Mouse (Mus musculus) liver, embryonic 16.5 days (tissue): ENCODE data around the gene Dnm3. TPM values are rescaled to one million over a fixed set of nuclear protein-coding genes. Genes with fewer than 3 reads are reported as not detected.

Experiments
- ATAC-seq: fragments of 200-750 bp; cut with Nextera tagmentation; 2 replicates; pipeline ENCODE4 v1.8.0; 2017; ENCODE audit warnings: low read depth, mild to moderate bottlenecking, moderate number of reproducible peaks, moderate library complexity
- H3K27ac ChIP-seq: fragments of 300-500 bp; sonication (generic); 2 replicates; pipeline ENCODE4 v1.5.1; 2014; ENCODE audit warnings: mild to moderate bottlenecking, low read length
- H3K27me3 ChIP-seq: fragments of 300-500 bp; sonication (generic); 2 replicates; pipeline ENCODE4 v1.6.1; 2014; ENCODE audit warnings: low read depth, low read length, mixed read lengths; ENCODE audit not compliant: control insufficient read depth, insufficient read depth
- H3K36me3 ChIP-seq: fragments of 300-500 bp; sonication (generic); 2 replicates; pipeline ENCODE4 v1.6.1; 2014; ENCODE audit warnings: mild to moderate bottlenecking; ENCODE audit not compliant: control insufficient read depth, insufficient read depth
- H3K4me1 ChIP-seq: fragments of 300-500 bp; sonication (generic); 2 replicates; pipeline ENCODE4 v1.6.1; 2014; ENCODE audit warnings: low read depth, low read length, mixed read lengths; ENCODE audit not compliant: control insufficient read depth
- H3K4me2 ChIP-seq: fragments of 300-500 bp; sonication (generic); 2 replicates; pipeline ENCODE4 v1.6.1; 2014; ENCODE audit warnings: low read depth, low read length, mixed read lengths
- H3K4me3 ChIP-seq: fragments of 300-500 bp; sonication (generic); 2 replicates; pipeline ENCODE4 v1.5.1; 2014; ENCODE audit warnings: low read depth, mild to moderate bottlenecking, low read length
- H3K9ac ChIP-seq: fragments of 300-500 bp; sonication (generic); 2 replicates; pipeline ENCODE4 v1.6.1; 2014; ENCODE audit warnings: low read depth, low read length
- H3K9me3 ChIP-seq: fragments of 300-500 bp; sonication (generic); replicated peaks from 2 replicates; pipeline ENCODE4 v1.6.1; 2016; ENCODE audit warnings: low read length; ENCODE audit not compliant: control insufficient read depth
- WGBS: fragments of 180-500 bp; shearing (Covaris S2); extraction: QIAGEN DNeasy Blood & Tissue Kit; methylation state at CpG from one replicate; pipeline ENCODE4 v1.1.7; 2014; ENCODE audit not compliant: insufficient replicate concordance; 5-methylcytosine and 5-hydroxymethylcytosine counted together
- polyA plus RNA-seq: library from polyadenylated mRNA; unstranded; fragments of >200 nt; fragmentation: Nextera tagmentation; extraction: Ambion mirVana; gene quantifications from 2 replicates; pipeline ENCODE4 v1.2.1, GENCODE M21; 2015

Gene Dnm3
- polyA plus RNA-seq, 1 experiment from 2014 or later, result 1.5 TPM

GRCm38 (mm10) chr1:162181187-162181975, 296.5 kb downstream of the Dnm3 start:
- Histone ChIP-seq H3K9ac (no peak overlapping the region), H3K36me3 (no peaks in the 10 kb centered on the region), H3K4me1 (no peaks in the 10 kb centered on the region), H3K27ac (no peak overlapping the region), H3K4me2 (no peak overlapping the region), H3K27me3 (no peaks in the 10 kb centered on the region), H3K9me3 (no peaks in the 10 kb centered on the region), H3K4me3 (no peak overlapping the region)
- WGBS, result 45% methylated on average over 7 of the region's 7 CpGs
- no peak for ATAC-seq

- Histone ChIP-seq H3K9ac (no peak overlapping the region), H3K36me3 (no peaks in the 10 kb centered on the region), H3K4me1 (no peaks in the 10 kb centered on the region), H3K27me3 (no peaks in the 10 kb centered on the region), H3K9me3 (no peaks in the 10 kb centered on the region), H3K27ac (no peak overlapping the region), H3K4me3 (no peak overlapping the region), H3K4me2 (no peak overlapping the region)
- 58% methylated on average over 7 of the region's 7 CpGs for WGBS
- no peak for ATAC-seq
Measured at GRCm38 (mm10) chr1:162180451-162180850, 297.4 kb downstream of the Dnm3 start.

GRCm38 (mm10) chr1:162179401-162179800, 298.4 kb downstream of the Dnm3 start:
- Histone ChIP-seq H3K4me2 (no peak overlapping the region), H3K4me1 (no peaks in the 10 kb centered on the region), H3K9ac (no peak overlapping the region), H3K27ac (no peak overlapping the region), H3K4me3 (no peak overlapping the region), H3K27me3 (no peaks in the 10 kb centered on the region), H3K36me3 (no peaks in the 10 kb centered on the region), H3K9me3 (no peaks in the 10 kb centered on the region)
- no peak for ATAC-seq
- WGBS, result 62% methylated on average over 4 of the region's 4 CpGs

- no peak overlapping the region for H3K4me2 ChIP-seq
- H3K36me3 ChIP-seq, result no peaks in the 10 kb centered on the region
- H3K27ac ChIP-seq, result no peak overlapping the region
- H3K4me1 ChIP-seq, result no peaks in the 10 kb centered on the region
- no peaks in the 10 kb centered on the region for H3K27me3 ChIP-seq
- H3K9ac ChIP-seq, result no peak overlapping the region
- WGBS, result 62% methylated on average over 6 of the region's 6 CpGs
- H3K4me3 ChIP-seq, result no peak overlapping the region
- ATAC-seq, result no peak
- no peaks in the 10 kb centered on the region for H3K9me3 ChIP-seq
Measured at GRCm38 (mm10) chr1:162172806-162173205, 305.0 kb downstream of the Dnm3 start.

- Histone ChIP-seq H3K4me1 (no peaks in the 10 kb centered on the region), H3K9ac (no peak overlapping the region), H3K27me3 (no peaks in the 10 kb centered on the region), H3K27ac (no peak overlapping the region), H3K9me3 (no peaks in the 10 kb centered on the region), H3K36me3 (no peaks in the 10 kb centered on the region), H3K4me3 (no peak overlapping the region), H3K4me2 (no peak overlapping the region)
- 63% methylated on average over 7 of the region's 7 CpGs for WGBS
- ATAC-seq, result no peak
Measured at GRCm38 (mm10) chr1:162163687-162164484, 313.9 kb downstream of the Dnm3 start.

- Histone ChIP-seq H3K36me3 (no peaks in the 10 kb centered on the region), H3K27me3 (no peaks in the 10 kb centered on the region), H3K4me2 (no peak overlapping the region), H3K4me1 (no peaks in the 10 kb centered on the region), H3K9me3 (no peaks in the 10 kb centered on the region), H3K27ac (no peak overlapping the region), H3K4me3 (no peak overlapping the region), H3K9ac (no peak overlapping the region)
- ATAC-seq, result no peak
- 63% methylated on average over 7 of the region's 7 CpGs for WGBS
Measured at GRCm38 (mm10) chr1:162162677-162163076, 315.2 kb downstream of the Dnm3 start.

GRCm38 (mm10) chr1:162162249-162162648, 315.6 kb downstream of the Dnm3 start:
- Histone ChIP-seq H3K36me3 (no peaks in the 10 kb centered on the region), H3K27me3 (no peaks in the 10 kb centered on the region), H3K9me3 (no peaks in the 10 kb centered on the region), H3K4me1 (no peaks in the 10 kb centered on the region), H3K27ac (no peak overlapping the region), H3K4me3 (no peak overlapping the region), H3K9ac (no peak overlapping the region), H3K4me2 (no peak overlapping the region)
- WGBS, result 27% methylated on average over 5 of the region's 5 CpGs
- no peak for ATAC-seq

GRCm38 (mm10) chr1:162160718-162161117, 317.1 kb downstream of the Dnm3 start:
- Histone ChIP-seq H3K36me3 (no peaks in the 10 kb centered on the region), H3K4me2 (no peak overlapping the region), H3K4me1 (no peaks in the 10 kb centered on the region), H3K9ac (no peak overlapping the region), H3K4me3 (no peak overlapping the region), H3K27me3 (no peaks in the 10 kb centered on the region), H3K27ac (no peak overlapping the region), H3K9me3 (no peaks in the 10 kb centered on the region)
- no peak for ATAC-seq
- WGBS, result 24% methylated on average over 1 of the region's 1 CpGs

GRCm38 (mm10) chr1:162158486-162158885, 319.3 kb downstream of the Dnm3 start:
- no peak for ATAC-seq
- Histone ChIP-seq H3K9ac (no peak overlapping the region), H3K4me2 (no peak overlapping the region), H3K27me3 (no peaks in the 10 kb centered on the region), H3K4me1 (no peaks in the 10 kb centered on the region), H3K4me3 (no peak overlapping the region), H3K9me3 (no peaks in the 10 kb centered on the region), H3K27ac (no peak overlapping the region), H3K36me3 (no peaks in the 10 kb centered on the region)
- WGBS, result 60% methylated on average over 2 of the region's 2 CpGs
